Mouse (Mus musculus): ENCODE measurements around the gene Taf1. TPM values are rescaled to one million over a fixed set of nuclear protein-coding genes. Genes with fewer than 3 reads are reported as not detected.

Taf1 gene
- 1 to 10 TPM; 5.8 to 8.2 TPM for total RNA-seq (2021)
- long read RNA-seq, experiment 1, partial matches to known transcripts, result 1 of 27 reads
- long read RNA-seq, experiment 1, other reads (novel, unspliced or antisense), result 26 of 27 reads
- long read RNA-seq, experiment 2, partial matches to known transcripts, result 0 of 29 reads
- long read RNA-seq, experiment 2, other reads (novel, unspliced or antisense), result 29 of 29 reads

- intact Hi-C loops (cut with DNase I), result no loop called here
- DNase-seq, result peak; percentile 80 to 87
These were observed at the start of gene Taf1 for GRCm38 (mm10) chrX:101532347-101533221. Taf1 (plus strand) TSS chrX:101532734.

GRCm38 (mm10) chrX:101486487-101487152, 45.9 kb upstream of the Taf1 start:
- intact Hi-C loops (cut with DNase I), result loop anchor here (5.0 kb wide), 1 partner anchor 59 kb away; the partner anchor contains the start of gene Nono
- peak; percentile 14 to 33 for DNase-seq

- intact Hi-C loops (cut with DNase I), result no loop called here
- no peak for DNase-seq
These were observed 27.9 kb upstream of the Taf1 start for GRCm38 (mm10) chrX:101504636-101505035.

- no peak for DNase-seq
- intact Hi-C loops (cut with DNase I), result loop anchor here (5.0 kb wide), 1 partner anchor 88 kb away; the partner anchor contains the start of gene Nono
These were observed 16.8 kb upstream of the Taf1 start for GRCm38 (mm10) chrX:101515710-101516109.

DNA sequence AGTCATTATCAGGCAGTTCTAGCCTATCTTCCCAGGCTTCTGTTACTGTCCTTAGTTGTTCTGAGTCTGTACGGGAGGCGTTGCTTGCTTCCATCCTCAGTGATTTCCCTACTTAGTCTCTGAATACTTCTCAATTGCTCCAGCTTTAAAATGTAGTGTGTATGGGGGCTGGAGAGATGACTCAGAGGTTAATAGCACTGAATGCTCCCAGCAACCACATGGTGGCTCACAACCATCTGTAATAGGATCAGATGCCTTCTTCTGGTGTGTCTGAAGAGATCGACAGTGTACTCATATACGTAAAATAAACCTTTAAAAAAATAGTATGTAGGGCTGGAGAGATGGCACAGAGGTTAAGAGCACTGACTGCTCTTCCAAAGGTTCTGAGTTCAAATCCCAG, 14.5 kb upstream of the Taf1 start:
- DNase-seq, result no peak
- intact Hi-C loops (cut with DNase I), result loop anchor here (5.0 kb wide), 1 partner anchor 91 kb away; the partner anchor contains the start of gene Nono

DNA sequence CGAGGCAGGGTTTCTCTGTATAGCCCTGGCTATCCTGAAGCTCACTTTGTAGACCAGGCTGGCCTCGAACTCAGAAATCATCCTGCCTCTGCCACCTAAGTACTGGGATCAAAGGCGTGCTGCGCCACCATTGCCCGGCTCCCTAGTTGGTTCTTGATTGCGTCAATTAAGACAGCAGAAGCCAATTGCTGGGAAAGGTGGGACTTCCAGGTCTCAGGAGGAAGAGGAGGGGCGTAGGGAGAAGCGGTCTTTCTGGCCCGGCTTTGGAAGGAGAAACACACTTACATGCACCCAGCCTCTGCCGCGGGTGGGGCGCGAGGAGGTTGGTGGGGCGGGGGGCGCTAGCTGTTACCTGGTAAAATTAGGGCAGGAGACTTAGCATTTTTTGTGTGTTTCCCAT, 10.5 kb upstream of the Taf1 start:
- no peak for DNase-seq
- intact Hi-C loops (cut with DNase I), result no loop called here

DNA sequence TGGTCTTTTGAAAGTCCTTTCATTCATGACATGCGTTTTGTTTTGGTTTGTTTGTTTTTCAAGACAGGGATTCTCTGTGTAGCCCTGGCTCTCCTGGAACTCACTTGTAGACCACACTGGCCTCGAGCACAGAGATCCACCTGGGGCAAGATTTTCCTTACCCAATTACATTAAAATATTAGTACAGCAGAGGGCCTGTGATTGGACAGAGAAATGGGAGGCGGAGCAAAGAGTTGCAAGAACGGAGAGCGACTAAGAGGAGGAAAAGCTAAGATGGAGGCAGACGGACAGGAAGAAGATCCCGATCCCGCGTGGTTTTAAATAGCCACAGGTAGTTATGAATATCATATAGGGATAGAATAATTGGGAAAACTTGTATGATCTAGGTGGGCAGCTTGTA, 5.2 kb upstream of the Taf1 start:
- intact Hi-C loops (cut with DNase I), result no loop called here
- no peak for DNase-seq

- intact Hi-C loops (cut with DNase I), result no loop called here
- no peak for DNase-seq
These were observed 52.9 kb downstream of the Taf1 start for GRCm38 (mm10) chrX:101585455-101585854.

DNA sequence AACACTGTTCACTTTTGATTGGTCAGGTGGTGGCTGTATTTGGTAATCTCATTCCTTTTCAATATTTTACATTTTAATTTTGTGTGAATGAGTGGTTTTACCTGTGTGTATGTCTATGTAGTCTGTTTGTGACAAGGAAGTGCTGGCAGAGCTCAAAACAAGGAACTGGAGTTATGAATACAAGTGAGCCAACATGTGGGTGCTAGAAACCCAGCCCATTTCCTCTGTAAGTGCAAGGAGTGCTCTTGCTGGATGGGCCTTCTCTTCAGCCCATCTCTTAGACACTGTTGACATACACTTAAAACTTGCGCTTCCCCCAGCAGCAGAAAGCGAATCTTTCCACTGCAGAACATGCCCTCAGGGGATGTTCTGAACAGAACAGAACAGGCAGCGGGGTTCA, 83.6 kb downstream of the Taf1 start:
- intact Hi-C loops (cut with DNase I), result loop anchor here (10.0 kb wide), 1 partner anchor 149 kb away; no protein-coding TSS in a partner anchor
- no peak for DNase-seq

DNA sequence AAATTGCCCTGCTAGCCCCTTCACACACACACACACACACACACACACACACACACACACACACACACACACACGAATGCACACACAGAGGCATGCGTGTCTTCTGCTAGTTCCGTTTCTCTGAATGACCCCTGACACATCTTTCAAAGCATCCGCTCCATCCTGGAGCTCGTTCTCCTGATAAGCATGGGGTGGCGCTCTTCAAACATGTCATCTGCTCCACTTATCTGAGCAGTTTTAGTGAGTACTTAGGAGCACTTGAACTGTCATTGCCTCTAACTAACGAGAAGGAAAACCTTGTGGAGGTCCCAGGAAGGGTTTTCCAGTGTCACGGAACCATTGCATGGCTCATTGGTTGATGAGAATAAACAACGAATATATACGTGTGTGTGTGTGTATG, 85.4 kb downstream of the Taf1 start:
- intact Hi-C loops (cut with DNase I), result loop anchor here (10.0 kb wide), 1 partner anchor 147 kb away; no protein-coding TSS in a partner anchor
- DNase-seq, result no peak

- intact Hi-C loops (cut with DNase I), result no loop called here
- DNase-seq, result no peak
These were observed 87.8 kb downstream of the Taf1 start for GRCm38 (mm10) chrX:101620317-101620716.

DNA sequence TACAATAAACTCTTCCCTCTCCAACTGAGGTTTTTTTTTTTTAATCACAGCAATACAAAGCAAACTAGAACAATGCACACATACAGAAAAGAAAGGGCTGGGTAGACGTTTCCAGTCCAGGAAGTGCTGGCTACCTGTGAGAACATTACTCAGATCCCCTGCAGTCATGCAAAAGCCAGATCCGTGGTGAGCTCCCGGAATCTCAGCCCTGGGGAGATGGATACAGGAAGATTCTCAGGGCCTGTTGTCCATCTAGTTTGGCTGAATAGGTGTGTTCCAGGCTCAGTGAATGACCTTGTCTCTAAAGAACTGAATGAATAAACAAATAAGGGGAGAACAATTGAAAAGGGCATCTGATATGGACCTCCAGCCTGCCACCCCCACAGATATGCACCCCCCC, 90.0 kb downstream of the Taf1 start:
- intact Hi-C loops (cut with DNase I), result no loop called here
- no peak for DNase-seq

DNA sequence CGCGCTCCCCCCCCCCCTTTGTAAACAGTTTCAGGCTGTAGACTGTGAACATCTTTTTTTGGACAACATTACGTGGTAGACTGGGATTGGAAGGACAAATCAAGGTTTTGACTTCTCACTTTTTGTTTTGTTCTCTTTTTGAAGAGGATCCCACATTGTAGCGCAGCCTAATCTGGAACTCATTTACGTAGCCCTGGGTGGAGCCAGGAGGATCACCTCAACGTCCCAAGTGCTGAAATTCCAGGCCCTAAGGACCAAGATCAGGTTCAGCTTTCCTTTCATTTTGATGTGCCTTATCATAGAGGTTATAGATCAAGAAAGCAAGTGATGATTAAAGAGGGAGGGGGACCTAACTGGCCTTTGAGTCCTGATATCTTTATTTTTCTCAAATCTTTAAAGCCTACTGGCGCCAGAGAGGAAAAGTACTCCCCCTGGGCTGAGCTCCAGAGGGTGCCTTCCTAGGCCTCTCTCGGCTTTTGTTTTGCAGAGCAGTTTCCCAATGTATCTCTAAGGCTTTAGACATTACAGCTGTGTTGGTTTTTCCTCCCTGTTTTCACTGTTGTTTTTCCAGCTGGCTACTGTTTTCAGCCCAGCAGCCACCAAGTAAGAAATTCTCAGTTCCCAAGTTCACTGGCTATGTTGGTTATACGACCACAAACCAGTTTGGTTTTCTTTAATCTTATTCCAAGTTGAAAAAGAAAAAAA, 104.4 kb downstream of the Taf1 start:
- no peak for DNase-seq
- intact Hi-C loops (cut with DNase I), result no loop called here

DNA sequence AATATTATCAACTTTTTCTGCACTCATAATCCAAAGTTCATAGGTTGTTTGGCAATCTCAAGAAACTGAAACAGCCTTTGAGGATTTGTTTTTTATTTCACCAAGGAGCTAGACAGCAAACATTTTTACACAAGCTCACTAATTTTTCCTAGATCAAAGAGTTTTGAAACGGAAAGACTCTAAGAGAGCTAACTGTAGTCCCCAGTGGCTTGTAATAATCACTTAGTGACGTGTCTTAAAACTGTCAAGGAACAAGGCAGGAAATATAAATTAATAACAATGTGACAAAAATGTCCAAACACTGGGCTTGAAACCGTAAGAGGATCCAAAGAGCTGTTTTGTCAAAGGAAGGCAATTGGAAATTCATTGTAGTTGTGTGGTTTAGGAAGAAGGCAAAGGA, 106.3 kb downstream of the Taf1 start:
- no peak for DNase-seq
- intact Hi-C loops (cut with DNase I), result no loop called here

DNA sequence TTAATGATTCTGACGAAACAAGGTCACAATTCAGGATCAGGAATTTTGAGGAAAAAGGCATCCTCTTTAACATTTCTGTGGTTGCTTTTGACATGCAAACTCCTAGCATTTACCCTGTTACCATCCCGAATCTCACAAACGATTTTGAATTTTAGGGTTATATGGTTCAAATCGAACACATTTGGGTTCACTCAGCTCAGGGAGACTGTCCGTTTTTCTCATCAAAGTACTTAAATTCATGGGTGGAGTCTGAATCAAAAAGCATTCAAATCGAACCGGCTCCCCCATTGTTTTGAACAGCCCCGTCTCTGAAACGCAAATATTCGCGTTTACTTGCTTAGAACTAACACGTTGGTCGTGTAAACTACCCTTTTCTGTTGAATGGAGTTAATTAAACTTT, 106.8 kb downstream of the Taf1 start:
- DNase-seq, result no peak
- intact Hi-C loops (cut with DNase I), result no loop called here

- DNase-seq, result peak; percentile 79 to 81
- intact Hi-C loops (cut with DNase I), result no loop called here
These were observed 107.2 kb downstream of the Taf1 start, which contains the start of gene Ogt for GRCm38 (mm10) chrX:101639741-101640166. Ogt (plus strand) TSS chrX:101640060.

DNA sequence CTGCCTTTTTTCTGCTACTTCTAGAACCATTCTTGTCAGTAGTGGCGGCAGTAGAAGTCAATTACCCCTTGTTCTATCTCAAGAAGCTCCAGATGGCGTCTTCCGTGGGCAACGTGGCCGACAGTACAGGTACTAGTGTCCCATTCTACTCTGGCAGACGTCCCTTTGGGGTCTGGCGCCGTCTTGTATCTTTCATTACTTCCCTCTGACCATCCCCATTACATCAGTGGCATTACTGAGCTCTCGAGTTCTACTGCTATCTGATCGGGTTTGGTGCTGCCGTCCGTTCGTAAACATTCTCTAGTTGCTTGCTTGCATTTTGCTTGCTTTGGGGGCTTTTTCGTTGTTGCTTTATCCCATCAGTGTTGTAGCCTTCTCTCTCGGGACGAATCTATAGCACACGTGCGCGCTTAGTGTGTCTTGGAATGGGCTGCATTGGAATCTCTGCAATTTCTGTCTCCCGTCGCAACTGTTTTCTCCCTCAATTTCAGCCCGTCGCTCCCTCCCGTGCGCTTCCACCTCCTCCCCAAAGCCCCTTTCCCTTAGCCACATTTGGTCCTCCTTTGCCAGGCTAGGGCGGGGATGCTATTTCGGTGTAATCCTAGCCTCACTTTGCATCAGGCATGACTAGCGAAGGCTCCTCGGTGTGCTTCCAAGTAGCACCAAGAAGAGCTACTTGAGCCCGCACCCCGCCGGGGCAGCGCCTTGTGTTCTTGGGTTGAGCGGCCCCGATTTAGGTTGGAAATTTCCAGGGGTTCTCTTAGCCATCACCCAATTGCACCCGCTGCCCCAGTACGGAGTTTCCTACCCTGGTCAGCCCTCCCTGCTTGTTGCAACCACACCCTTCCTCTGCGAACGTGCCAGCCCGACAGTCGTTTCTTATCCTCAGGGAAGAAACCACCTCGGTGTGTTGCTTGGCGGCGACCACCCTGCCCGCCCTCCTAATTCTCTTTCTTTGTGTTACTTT, 107.9 kb downstream of the Taf1 start:
- intact Hi-C loops (cut with DNase I), result no loop called here
- peak; percentile 14 to 31 for DNase-seq

DNA sequence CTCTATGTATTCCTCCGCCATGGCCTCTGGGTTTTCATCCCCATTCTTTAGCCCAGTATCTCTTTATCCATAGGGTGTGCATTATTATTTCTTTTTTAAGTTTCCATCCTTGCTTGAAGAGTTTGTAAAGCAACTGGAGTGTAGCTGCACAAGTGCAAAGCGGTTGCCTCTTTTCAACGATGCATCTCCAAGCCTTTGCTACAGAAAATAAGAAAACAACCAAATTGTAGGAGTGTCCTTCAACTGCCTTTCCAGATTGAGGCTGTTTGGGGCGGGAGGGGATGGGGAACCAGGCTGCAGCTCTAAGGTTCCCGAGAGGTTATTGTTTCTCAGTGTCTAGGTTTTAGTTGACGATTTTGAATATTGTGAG, 108.6 kb downstream of the Taf1 start:
- no peak for DNase-seq
- intact Hi-C loops (cut with DNase I), result no loop called here

DNA sequence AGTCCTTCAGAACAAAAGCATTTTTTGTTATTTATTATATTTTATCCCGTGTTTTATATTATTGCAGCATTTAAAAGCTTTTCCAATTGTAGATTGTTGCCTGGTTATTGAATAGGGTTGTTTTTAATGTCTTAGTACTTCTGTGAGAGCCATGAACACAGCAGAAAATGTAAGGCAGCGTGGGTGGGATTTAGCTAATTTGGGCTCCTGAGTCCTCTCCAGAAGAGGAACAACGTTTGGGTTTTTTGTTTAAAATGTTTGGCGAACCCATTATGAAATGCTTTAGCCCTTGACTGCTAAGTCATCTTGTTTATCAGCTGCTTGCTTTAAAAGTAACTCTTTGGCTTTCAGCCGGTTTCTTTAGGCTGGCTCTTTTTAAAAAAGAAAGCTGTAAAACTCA, 109.6 kb downstream of the Taf1 start:
- DNase-seq, result no peak
- intact Hi-C loops (cut with DNase I), result no loop called here
